7 mouse cellular contexts compared by ENCODE assay signal in the genomic region with DNA sequence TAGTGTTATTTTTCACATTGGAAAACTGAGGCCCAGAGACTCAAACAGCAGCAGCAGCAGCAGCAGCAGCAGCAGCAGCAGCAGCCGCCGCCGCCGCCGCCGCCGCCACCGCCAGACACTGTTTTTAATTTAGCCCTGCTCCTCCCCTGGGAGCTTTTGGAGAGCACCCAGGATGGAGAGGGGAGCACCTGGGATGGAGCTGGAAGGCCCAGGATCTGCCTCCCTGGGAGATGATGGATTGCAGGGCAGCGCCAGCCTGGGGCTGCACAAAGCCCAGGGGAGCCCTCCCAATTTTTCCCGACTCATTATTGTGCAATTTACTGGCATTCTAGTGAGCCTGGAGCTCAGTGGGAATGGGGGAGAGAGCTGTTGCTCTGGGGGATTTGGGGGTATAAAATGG. TPM values are rescaled to one million over a fixed set of nuclear protein-coding genes. Genes with fewer than 3 reads are reported as not detected.
DNase-seq lines count a peak whose midpoint lies in the region; ATAC-seq lines count a peak whose summit lies in the region.

No protein-coding gene starts in this region.

- DNase-seq in right cerebral cortex, postnatal 25 days: peak; percentile 19
- DNase-seq in right cerebral cortex, postnatal 14 days: no peak
- peak; percentile 63 for DNase-seq in forebrain, embryonic 14.5 days (ENCODE audit: low spot score)
- peak; percentile 52 for DNase-seq in hindbrain, embryonic 14.5 days (ENCODE audit: low spot score)
- no peak for DNase-seq in midbrain, embryonic 11.5 days (ENCODE audit: low spot score, missing footprints)
- no peak for DNase-seq in right cerebral cortex, postnatal 36 days (ENCODE audit: low spot score in 2 of 2)

- no peak overlapping the region for H3K4me3 ChIP-seq in forebrain, embryonic 14.5 days (ENCODE audit: low read depth, low read length)
- no peak overlapping the region for H3K4me3 ChIP-seq in hindbrain, embryonic 14.5 days (replicated peaks; ENCODE audit: low read length)
- peak overlapping the region; percentile 11; the same call in 1 of the 2 replicates for H3K4me3 ChIP-seq in midbrain, embryonic 11.5 days (ENCODE audit: low read depth, low read length)

- no peak for ATAC-seq in forebrain, embryonic 14.5 days
- no peak for ATAC-seq in hindbrain, embryonic 14.5 days (ENCODE audit: low FRiP score)
- no peak for ATAC-seq in midbrain, embryonic 11.5 days (ENCODE audit: low FRiP score)
- no peak for ATAC-seq in inflammation-experienced regulatory T-cells, adult 6 months

- H3K36me3 ChIP-seq in forebrain, embryonic 14.5 days (ENCODE audit: control insufficient read depth, insufficient read depth, low read length): no peaks in the 10 kb centered on the region
- H3K36me3 ChIP-seq in hindbrain, embryonic 14.5 days (replicated peaks; ENCODE audit: control insufficient read depth, insufficient read depth): no peaks in the 10 kb centered on the region
- H3K36me3 ChIP-seq in midbrain, embryonic 11.5 days (ENCODE audit: control insufficient read depth, insufficient read depth, low read length): no peaks in the 10 kb centered on the region

- H3K27me3 ChIP-seq in forebrain, embryonic 14.5 days (replicated peaks; ENCODE audit: control insufficient read depth, insufficient read depth, low read length): peaks cover 22% of the 10 kb centered on the region
- peaks cover 47% of the 10 kb centered on the region for H3K27me3 ChIP-seq in hindbrain, embryonic 14.5 days (ENCODE audit: control insufficient read depth, insufficient read depth, low read length)
- H3K27me3 ChIP-seq in midbrain, embryonic 11.5 days (ENCODE audit: control insufficient read depth, insufficient read depth, low read length): peaks cover 55% of the 10 kb centered on the region

- no peak overlapping the region for H3K9ac ChIP-seq in forebrain, embryonic 14.5 days (ENCODE audit: low read length)
- peak overlapping the region; percentile 9; the same call in 1 of the 2 replicates for H3K9ac ChIP-seq in hindbrain, embryonic 14.5 days
- peak overlapping the region; percentile 32 for H3K9ac ChIP-seq in midbrain, embryonic 11.5 days (ENCODE audit: low read length)

- no peaks in the 10 kb centered on the region for H3K9me3 ChIP-seq in forebrain, embryonic 14.5 days (replicated peaks; ENCODE audit: control insufficient read depth, low read length)
- no peaks in the 10 kb centered on the region for H3K9me3 ChIP-seq in hindbrain, embryonic 14.5 days (ENCODE audit: control insufficient read depth, low read length)
- no peaks in the 10 kb centered on the region for H3K9me3 ChIP-seq in midbrain, embryonic 11.5 days (ENCODE audit: control insufficient read depth, low read length)

- H3K4me1 ChIP-seq in forebrain, embryonic 14.5 days (ENCODE audit: control insufficient read depth, insufficient read depth, low read length): peaks cover 36% of the 10 kb centered on the region
- peaks cover 30% of the 10 kb centered on the region for H3K4me1 ChIP-seq in hindbrain, embryonic 14.5 days (replicated peaks; ENCODE audit: control insufficient read depth, insufficient read depth, low read length)
- peaks cover 31% of the 10 kb centered on the region for H3K4me1 ChIP-seq in midbrain, embryonic 11.5 days (ENCODE audit: control insufficient read depth, insufficient read depth, low read length)

- WGBS in forebrain, embryonic 14.5 days: 3% methylated on average over 10 of the region's 10 CpGs
- under 1% methylated on average over 10 of the region's 10 CpGs for WGBS in hindbrain, embryonic 14.5 days
- WGBS in midbrain, embryonic 11.5 days: under 1% methylated on average over 10 of the region's 10 CpGs

- peak overlapping the region; percentile 26 for H3K4me2 ChIP-seq in forebrain, embryonic 14.5 days (ENCODE audit: low read length)
- H3K4me2 ChIP-seq in hindbrain, embryonic 14.5 days (replicated peaks): peak overlapping the region; percentile 41
- peak overlapping the region; percentile 28 for H3K4me2 ChIP-seq in midbrain, embryonic 11.5 days

- peak overlapping the region; percentile 33; the same call in 1 of the 2 replicates for H3K27ac ChIP-seq in forebrain, embryonic 14.5 days (ENCODE audit: low read depth, low read length)
- H3K27ac ChIP-seq in hindbrain, embryonic 14.5 days: no peak overlapping the region
- H3K27ac ChIP-seq in midbrain, embryonic 11.5 days (ENCODE audit: low read depth, low read length): no peak overlapping the region

RNA-seq across cellular contexts. Expression of gene Tle6, which starts 4.3 kb away (rescaled TPM):
- polyA plus RNA-seq in forebrain, embryonic 14.5 days (2014; fragmentation: Nextera tagmentation; extraction: Ambion mirVana): 2.4 and 2.5 TPM in 2 replicates
- polyA plus RNA-seq in hindbrain, embryonic 14.5 days (2014; fragmentation: Nextera tagmentation; extraction: Ambion mirVana): 4.2 and 4.8 TPM in 2 replicates
- 4.6 and 6.0 TPM in 2 replicates for polyA plus RNA-seq in midbrain, embryonic 11.5 days (2014; fragmentation: Nextera tagmentation; extraction: Ambion mirVana)
- 1 to 10 TPM in 2 of 3 experiments, under 1 TPM in 1; 0.99 to 1.9 (median 1.7) TPM for polyA plus RNA-seq in inflammation-experienced regulatory T-cells, adult 6 months (2017; shearing (Covaris generic))

RNA-seq across cellular contexts. Expression of gene BC025920, which starts 9.5 kb away (rescaled TPM):
- polyA plus RNA-seq in forebrain, embryonic 14.5 days (2014; fragmentation: Nextera tagmentation; extraction: Ambion mirVana): 0.81 and 1.0 TPM in 2 replicates
- 0.90 and 1.1 TPM in 2 replicates for polyA plus RNA-seq in hindbrain, embryonic 14.5 days (2014; fragmentation: Nextera tagmentation; extraction: Ambion mirVana)
- 0.47 and 0.89 TPM in 2 replicates for polyA plus RNA-seq in midbrain, embryonic 11.5 days (2014; fragmentation: Nextera tagmentation; extraction: Ambion mirVana)
- 1 to 10 TPM in 2 of 3 experiments, under 1 TPM in 1; 0.69 to 5.2 (median 4.1) TPM for polyA plus RNA-seq in inflammation-experienced regulatory T-cells, adult 6 months (2017; shearing (Covaris generic))

RNA-seq across cellular contexts. Expression of gene Tle2, which starts 22.2 kb away (rescaled TPM):
- polyA plus RNA-seq in forebrain, embryonic 14.5 days (2014; fragmentation: Nextera tagmentation; extraction: Ambion mirVana): 12.0 and 17.2 TPM in 2 replicates
- polyA plus RNA-seq in hindbrain, embryonic 14.5 days (2014; fragmentation: Nextera tagmentation; extraction: Ambion mirVana): 24.5 and 29.7 TPM in 2 replicates
- 6.0 and 6.2 TPM in 2 replicates for polyA plus RNA-seq in midbrain, embryonic 11.5 days (2014; fragmentation: Nextera tagmentation; extraction: Ambion mirVana)
- 1 to 10 TPM in 2 of 3 experiments, not detected in 1; 1.4 TPM for polyA plus RNA-seq in inflammation-experienced regulatory T-cells, adult 6 months (2017; shearing (Covaris generic))

RNA-seq across cellular contexts. Expression of gene Sirt6, which starts 31.0 kb away (rescaled TPM):
- 46.0 and 47.4 TPM in 2 replicates for polyA plus RNA-seq in forebrain, embryonic 14.5 days (2014; fragmentation: Nextera tagmentation; extraction: Ambion mirVana)
- polyA plus RNA-seq in hindbrain, embryonic 14.5 days (2014; fragmentation: Nextera tagmentation; extraction: Ambion mirVana): 39.9 and 42.1 TPM in 2 replicates
- polyA plus RNA-seq in midbrain, embryonic 11.5 days (2014; fragmentation: Nextera tagmentation; extraction: Ambion mirVana): 36.6 and 38.9 TPM in 2 replicates
- 10 to 100 TPM; 23.3 to 26.7 (median 24.3) TPM for polyA plus RNA-seq in inflammation-experienced regulatory T-cells, adult 6 months (2017; shearing (Covaris generic))

RNA-seq across cellular contexts. Expression of gene Ankrd24, which starts 31.7 kb away (rescaled TPM):
- polyA plus RNA-seq in forebrain, embryonic 14.5 days (2014; fragmentation: Nextera tagmentation; extraction: Ambion mirVana): 5.2 and 6.3 TPM in 2 replicates
- 11.8 and 12.6 TPM in 2 replicates for polyA plus RNA-seq in hindbrain, embryonic 14.5 days (2014; fragmentation: Nextera tagmentation; extraction: Ambion mirVana)
- 4.2 and 4.6 TPM in 2 replicates for polyA plus RNA-seq in midbrain, embryonic 11.5 days (2014; fragmentation: Nextera tagmentation; extraction: Ambion mirVana)
- 1 to 10 TPM in 1 of 3 experiments, under 1 TPM in 2; 0.72 to 1.3 (median 0.90) TPM for polyA plus RNA-seq in inflammation-experienced regulatory T-cells, adult 6 months (2017; shearing (Covaris generic))

Comparison
In these comparisons a context has a peak if more than half of its experiments do, and no peak if none do; other contexts are left out.
1. DNase-seq: peak in right cerebral cortex, postnatal 25 days (single experiment), forebrain, embryonic 14.5 days (single experiment) and hindbrain, embryonic 14.5 days (single experiment); none in right cerebral cortex, postnatal 14 days (single experiment), midbrain, embryonic 11.5 days (single experiment) and right cerebral cortex, postnatal 36 days (0 of 2).
2. Peak in every context shown above with its lines, with median percentiles within 50 percentile points of each other: H3K4me2 ChIP-seq.